Mouse (Mus musculus) liver, embryonic 15.5 days (tissue): ENCODE data around the gene Neurl1a. TPM values are rescaled to one million over a fixed set of nuclear protein-coding genes. Genes with fewer than 3 reads are reported as not detected.

Source experiments
- ATAC-seq: fragments of 200-750 bp; cut with Nextera tagmentation; 2 replicates; pipeline ENCODE4 v1.8.0; 2017; ENCODE audit warnings: moderate number of reproducible peaks, mild to moderate bottlenecking, moderate library complexity; ENCODE audit not compliant: insufficient read depth
- H3K27ac ChIP-seq: fragments of 300-500 bp; sonication (generic); replicated peaks from 2 replicates; pipeline ENCODE4 v1.5.1; 2015; ENCODE audit warnings: mild to moderate bottlenecking, inconsistent platforms
- H3K27me3 ChIP-seq: fragments of 300-500 bp; sonication (generic); 2 replicates; pipeline ENCODE4 v1.6.1; 2015; ENCODE audit warnings: mild to moderate bottlenecking, inconsistent platforms
- H3K36me3 ChIP-seq: fragments of 300-500 bp; sonication (generic); replicated peaks from 2 replicates; pipeline ENCODE4 v1.6.1; 2015; ENCODE audit warnings: moderate library complexity, mild to moderate bottlenecking, inconsistent platforms
- H3K4me1 ChIP-seq: fragments of 300-500 bp; sonication (generic); replicated peaks from 2 replicates; pipeline ENCODE4 v1.6.1; 2015; ENCODE audit warnings: inconsistent platforms
- H3K4me2 ChIP-seq: fragments of 300-500 bp; sonication (generic); 2 replicates; pipeline ENCODE4 v1.6.1; 2015; ENCODE audit warnings: moderate library complexity, mild to moderate bottlenecking, inconsistent platforms
- H3K4me3 ChIP-seq: fragments of 300-500 bp; sonication (generic); replicated peaks from 2 replicates; pipeline ENCODE4 v1.5.1; 2015; ENCODE audit warnings: mild to moderate bottlenecking, inconsistent platforms
- H3K9ac ChIP-seq: fragments of 300-500 bp; sonication (generic); 2 replicates; pipeline ENCODE4 v1.6.1; 2015; ENCODE audit warnings: moderate library complexity, mild to moderate bottlenecking, inconsistent platforms
- H3K9me3 ChIP-seq: fragments of 300-500 bp; sonication (generic); replicated peaks from 2 replicates; pipeline ENCODE4 v1.6.1; 2016; ENCODE audit warnings: inconsistent platforms
- WGBS: fragments of 180-500 bp; shearing (Covaris S2); methylation state at CpG from one replicate; pipeline ENCODE4 v1.1.7; 2015; ENCODE audit warnings: mixed read lengths; ENCODE audit not compliant: insufficient replicate concordance; 5-methylcytosine and 5-hydroxymethylcytosine counted together
- polyA plus RNA-seq: library from polyadenylated mRNA; unstranded; fragments of >200 nt; fragmentation: Nextera tagmentation; extraction: Ambion mirVana; gene quantifications from 2 replicates; pipeline ENCODE4 v1.2.1, GENCODE M21; 2015

Neurl1a gene
- polyA plus RNA-seq, 1 experiment from 2014 or later, result 1.1 TPM

DNA sequence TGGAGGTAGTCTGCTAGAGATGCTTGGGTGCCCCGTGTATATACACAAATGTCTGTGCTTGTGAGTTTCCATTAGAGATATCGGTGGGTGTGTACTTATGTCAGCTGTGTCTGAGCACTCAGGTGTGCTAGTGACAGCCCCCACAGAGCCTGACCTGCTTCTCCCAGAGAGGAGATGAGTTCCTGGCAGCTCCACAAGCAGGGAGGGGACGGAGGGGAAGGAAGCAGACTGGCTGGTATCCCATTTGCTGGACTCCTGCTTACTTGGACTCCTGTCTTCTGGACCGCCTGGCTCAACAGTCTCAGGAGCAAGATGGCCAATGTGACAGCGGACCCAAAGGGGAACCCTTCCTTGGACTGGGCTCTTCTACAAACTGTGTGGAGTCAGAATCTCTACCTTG lies 50.8 kb downstream of the Neurl1a start:
- Histone ChIP-seq H3K27ac (no peak overlapping the region), H3K9me3 (no peaks in the 10 kb centered on the region), H3K4me3 (no peak overlapping the region), H3K4me1 (no peaks in the 10 kb centered on the region), H3K36me3 (no peaks in the 10 kb centered on the region), H3K4me2 (no peak overlapping the region), H3K9ac (no peak overlapping the region), H3K27me3 (no peaks in the 10 kb centered on the region)
- no peak for ATAC-seq
- WGBS, result 50% methylated on average over 5 of the region's 5 CpGs

DNA sequence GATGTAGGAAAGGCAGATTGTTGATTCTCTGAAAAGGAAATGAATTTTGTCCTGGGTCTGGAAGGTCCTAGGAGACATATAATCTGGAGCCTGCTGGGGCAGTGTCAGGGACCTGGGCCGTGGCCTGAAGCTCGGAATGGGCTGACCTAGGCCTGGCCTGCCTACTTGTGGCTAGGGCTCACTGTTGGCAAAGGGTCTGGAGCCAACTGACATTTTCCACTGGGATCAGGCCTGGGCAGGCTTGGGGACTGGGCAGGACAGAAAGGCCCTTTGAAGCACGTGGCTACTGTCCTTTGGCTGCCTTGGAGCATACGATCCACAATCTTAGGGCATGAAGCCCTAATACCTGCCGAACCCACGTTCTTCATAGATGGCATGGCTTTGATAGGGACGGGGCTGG lies 51.5 kb downstream of the Neurl1a start:
- Histone ChIP-seq H3K27me3 (no peaks in the 10 kb centered on the region), H3K9ac (no peak overlapping the region), H3K4me2 (no peak overlapping the region), H3K36me3 (no peaks in the 10 kb centered on the region), H3K4me1 (no peaks in the 10 kb centered on the region), H3K27ac (no peak overlapping the region), H3K4me3 (no peak overlapping the region), H3K9me3 (no peaks in the 10 kb centered on the region)
- no peak for ATAC-seq
- WGBS, result 63% methylated on average over 7 of the region's 7 CpGs

DNA sequence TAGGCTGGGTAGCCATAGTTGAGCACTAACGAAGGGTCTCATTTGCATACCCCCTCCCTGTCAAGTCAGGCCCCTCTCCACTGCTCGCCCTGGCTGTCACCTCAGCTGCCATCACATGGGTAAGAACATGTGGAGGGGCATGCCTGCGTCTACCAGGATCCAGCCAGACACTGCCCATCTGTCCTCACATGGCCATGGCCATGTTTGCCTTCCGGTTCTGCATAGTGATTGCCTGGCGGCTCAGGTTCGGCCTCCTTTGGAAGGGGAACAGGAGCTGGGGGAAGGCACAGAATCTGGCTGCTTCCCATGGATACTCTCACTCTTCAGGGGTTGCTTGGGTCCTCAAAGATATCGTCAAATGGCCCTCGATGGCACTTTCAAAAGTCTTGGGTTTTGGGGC lies 52.1 kb downstream of the Neurl1a start:
- Histone ChIP-seq H3K4me2 (no peak overlapping the region), H3K36me3 (no peaks in the 10 kb centered on the region), H3K27ac (no peak overlapping the region), H3K4me1 (no peaks in the 10 kb centered on the region), H3K27me3 (no peaks in the 10 kb centered on the region), H3K4me3 (no peak overlapping the region), H3K9me3 (no peaks in the 10 kb centered on the region), H3K9ac (no peak overlapping the region)
- ATAC-seq, result no peak
- WGBS, result 66% methylated on average over 8 of the region's 8 CpGs

DNA sequence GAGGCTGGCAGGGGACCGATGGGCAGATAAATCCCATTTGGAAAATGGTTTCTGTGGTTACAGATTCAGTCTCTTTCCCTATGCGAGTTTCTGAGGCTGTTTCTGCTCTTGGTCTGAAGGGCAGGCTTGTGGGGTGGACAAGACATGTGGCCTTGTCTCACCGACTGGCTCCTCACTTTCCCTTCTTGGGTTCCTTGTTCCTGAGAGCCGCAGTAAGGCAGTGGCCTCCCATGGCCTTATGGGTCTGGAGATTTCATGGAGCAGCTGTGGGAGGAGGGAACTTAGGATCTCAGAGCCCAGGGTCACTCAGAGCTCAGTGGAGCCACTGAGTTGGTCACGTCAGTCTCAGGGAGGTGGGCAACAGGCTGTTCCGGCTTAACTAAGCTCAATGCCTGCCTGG lies 52.8 kb downstream of the Neurl1a start:
- Histone ChIP-seq H3K27me3 (no peaks in the 10 kb centered on the region), H3K4me3 (no peak overlapping the region), H3K9ac (no peak overlapping the region), H3K4me2 (no peak overlapping the region), H3K4me1 (no peaks in the 10 kb centered on the region), H3K9me3 (no peaks in the 10 kb centered on the region), H3K36me3 (no peaks in the 10 kb centered on the region), H3K27ac (no peak overlapping the region)
- WGBS, result 69% methylated on average over 6 of the region's 6 CpGs
- no peak for ATAC-seq

DNA sequence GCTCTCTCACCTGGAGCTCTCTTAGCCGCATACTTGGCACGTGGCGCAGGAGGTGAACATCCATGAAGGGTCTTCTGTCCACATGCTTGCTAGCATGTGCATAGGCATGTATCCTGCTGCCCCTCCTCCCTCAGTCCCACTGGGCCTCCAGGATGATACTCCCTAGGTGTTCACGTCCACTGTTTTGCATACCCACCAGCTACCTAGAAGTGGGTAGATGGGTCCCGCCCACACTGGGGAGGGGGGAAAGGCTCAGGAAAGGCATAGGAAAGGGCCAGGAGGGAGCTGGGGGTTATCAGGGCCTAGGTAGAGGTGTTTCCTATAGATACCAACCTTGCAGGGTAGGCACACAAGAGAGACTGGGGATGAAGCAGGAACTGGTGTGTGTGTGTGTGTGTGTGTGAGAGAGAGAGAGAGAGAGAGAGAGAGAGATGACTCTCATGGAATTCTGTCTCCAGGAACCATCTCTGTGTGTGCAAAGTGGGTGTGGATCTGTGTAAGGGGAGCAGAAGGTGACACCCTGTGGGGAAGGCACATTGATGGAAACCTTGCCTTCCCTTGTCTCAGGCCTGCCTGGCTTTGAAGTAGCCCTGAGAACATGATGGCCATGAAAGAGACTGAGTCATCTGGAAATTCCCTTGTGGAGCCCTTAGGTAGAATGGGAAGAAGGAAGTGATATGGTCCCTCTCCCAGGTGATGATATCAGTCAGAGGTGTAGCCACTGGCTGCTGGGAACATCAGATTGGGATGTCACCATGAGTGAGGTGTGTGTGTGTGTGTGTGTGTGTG lies 53.7 kb downstream of the Neurl1a start:
- no peak overlapping the region for H3K27ac ChIP-seq
- no peak overlapping the region for H3K4me2 ChIP-seq
- no peaks in the 10 kb centered on the region for H3K9me3 ChIP-seq
- no peak overlapping the region for H3K4me3 ChIP-seq
- H3K4me1 ChIP-seq, result no peaks in the 10 kb centered on the region
- 77% methylated on average over 5 of the region's 5 CpGs for WGBS
- H3K27me3 ChIP-seq, result no peaks in the 10 kb centered on the region
- no peaks in the 10 kb centered on the region for H3K36me3 ChIP-seq
- H3K9ac ChIP-seq, result no peak overlapping the region
- ATAC-seq, result no peak

DNA sequence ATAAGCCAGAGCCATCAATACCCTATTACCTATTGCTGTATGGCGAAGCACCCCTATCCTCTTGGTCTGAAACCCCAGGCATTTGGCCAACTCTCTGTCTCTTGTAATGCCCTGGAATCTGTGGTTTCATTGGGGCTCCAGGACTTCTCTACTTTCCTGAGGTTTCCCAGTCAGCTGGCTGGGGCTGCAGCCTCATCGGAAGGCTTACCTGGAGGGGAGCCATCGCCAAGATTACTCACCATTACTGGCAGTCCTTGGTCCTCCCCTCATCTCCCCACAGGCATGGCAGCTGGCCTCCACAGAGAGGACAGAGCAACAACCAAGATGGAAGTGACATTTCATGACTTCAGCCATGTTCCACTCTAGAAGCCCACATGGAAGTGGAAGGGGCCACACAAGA lies 54.5 kb downstream of the Neurl1a start:
- Histone ChIP-seq H3K4me2 (no peak overlapping the region), H3K4me3 (no peak overlapping the region), H3K27me3 (no peaks in the 10 kb centered on the region), H3K9me3 (no peaks in the 10 kb centered on the region), H3K9ac (no peak overlapping the region), H3K36me3 (no peaks in the 10 kb centered on the region), H3K4me1 (no peaks in the 10 kb centered on the region), H3K27ac (no peak overlapping the region)
- WGBS, result 78% methylated on average over 3 of the region's 3 CpGs
- no peak for ATAC-seq

DNA sequence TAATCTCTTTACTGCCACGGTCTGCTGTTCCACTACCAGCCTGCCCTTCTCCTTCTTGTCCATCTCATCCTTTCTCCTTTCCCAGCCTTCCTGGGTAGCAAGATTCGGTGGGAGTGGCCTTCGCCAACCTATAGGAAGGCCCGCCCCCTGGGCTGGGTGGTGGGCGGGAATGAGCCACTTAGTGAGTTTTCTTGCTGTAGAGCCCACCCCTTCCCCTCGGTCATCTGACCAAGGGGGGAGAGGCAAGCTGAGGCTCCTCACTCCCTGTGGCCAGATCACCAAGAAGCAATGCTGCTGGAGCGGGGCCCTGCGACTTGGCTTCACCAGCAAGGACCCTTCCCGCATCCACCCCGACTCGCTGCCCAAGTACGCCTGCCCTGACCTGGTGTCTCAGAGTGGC lies 61.5 kb downstream of the Neurl1a start:
- H3K4me2 ChIP-seq, result peak overlapping the region; percentile 24; the same call in 1 of the 2 replicates
- H3K4me1 ChIP-seq, result no peaks in the 10 kb centered on the region

DNA sequence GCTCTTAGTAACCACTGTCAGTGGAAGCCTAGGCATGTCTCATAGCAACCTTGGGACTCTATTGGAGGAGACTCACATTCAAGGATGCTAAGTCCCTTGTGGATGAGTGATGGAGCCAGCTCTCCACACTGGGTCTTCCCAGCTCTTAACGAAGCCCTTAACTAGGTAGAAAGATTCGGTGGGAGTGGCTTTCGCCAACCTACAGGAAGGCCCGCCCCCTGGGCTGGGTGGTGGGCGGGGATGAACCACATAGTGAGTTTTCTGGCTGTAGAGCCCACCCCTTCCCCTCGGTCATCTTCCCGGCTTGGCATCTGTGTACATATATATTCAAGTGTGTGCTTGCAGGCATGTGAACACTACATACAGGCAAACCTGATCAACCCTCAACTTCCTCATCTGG lies 62.3 kb downstream of the Neurl1a start:
- no peak overlapping the region for H3K4me3 ChIP-seq

More for the DNA sequence above, 61.5 kb downstream of the Neurl1a start:
- Histone ChIP-seq H3K27me3 (peaks cover 8% of the 10 kb centered on the region; the same call in 1 of the 2 replicates), H3K9ac (no peak overlapping the region), H3K9me3 (no peaks in the 10 kb centered on the region), H3K4me3 (peak overlapping the region; percentile 2; the same call in 1 of the 2 replicates), H3K36me3 (no peaks in the 10 kb centered on the region), H3K27ac (no peak overlapping the region)
- 30% methylated on average over 12 of the region's 12 CpGs for WGBS
- ATAC-seq, result no peak

DNA sequence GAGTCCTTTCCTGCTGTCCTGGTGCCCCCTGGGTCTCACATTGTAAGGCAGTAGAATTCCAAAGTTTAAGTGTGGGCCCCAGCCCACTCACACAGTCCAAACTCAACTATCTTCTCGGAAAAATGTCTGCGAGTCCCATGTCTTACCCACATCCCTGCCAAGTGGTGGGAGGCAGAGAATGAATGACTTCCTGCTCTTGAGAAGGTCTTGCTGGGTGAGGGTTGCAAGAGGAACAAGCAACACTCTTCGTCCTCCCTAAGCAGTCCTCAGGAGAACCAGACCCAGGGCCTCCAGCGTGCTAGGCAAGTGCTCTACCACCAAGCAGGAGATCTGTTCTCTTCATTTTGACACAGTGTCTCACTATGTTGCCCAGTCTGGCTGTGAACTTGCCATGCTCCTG lies 63.6 kb downstream of the Neurl1a start:
- no peak for ATAC-seq
- no peak overlapping the region for H3K9ac ChIP-seq
- H3K36me3 ChIP-seq, result no peaks in the 10 kb centered on the region
- no peak overlapping the region for H3K4me3 ChIP-seq
- peaks cover 8% of the 10 kb centered on the region; the same call in 1 of the 2 replicates for H3K27me3 ChIP-seq
- H3K4me1 ChIP-seq, result no peaks in the 10 kb centered on the region
- no peaks in the 10 kb centered on the region for H3K9me3 ChIP-seq
- no peak overlapping the region for H3K27ac ChIP-seq
- H3K4me2 ChIP-seq, result no peak overlapping the region
- WGBS, result 39% methylated on average over 4 of the region's 4 CpGs

More for the DNA sequence above, 62.3 kb downstream of the Neurl1a start:
- no peak for ATAC-seq
- Histone ChIP-seq H3K9ac (no peak overlapping the region), H3K36me3 (no peaks in the 10 kb centered on the region), H3K27me3 (peaks cover 8% of the 10 kb centered on the region; the same call in 1 of the 2 replicates), H3K9me3 (no peaks in the 10 kb centered on the region), H3K27ac (no peak overlapping the region), H3K4me2 (no peak overlapping the region), H3K4me1 (no peaks in the 10 kb centered on the region)
- WGBS, result 30% methylated on average over 7 of the region's 7 CpGs

DNA sequence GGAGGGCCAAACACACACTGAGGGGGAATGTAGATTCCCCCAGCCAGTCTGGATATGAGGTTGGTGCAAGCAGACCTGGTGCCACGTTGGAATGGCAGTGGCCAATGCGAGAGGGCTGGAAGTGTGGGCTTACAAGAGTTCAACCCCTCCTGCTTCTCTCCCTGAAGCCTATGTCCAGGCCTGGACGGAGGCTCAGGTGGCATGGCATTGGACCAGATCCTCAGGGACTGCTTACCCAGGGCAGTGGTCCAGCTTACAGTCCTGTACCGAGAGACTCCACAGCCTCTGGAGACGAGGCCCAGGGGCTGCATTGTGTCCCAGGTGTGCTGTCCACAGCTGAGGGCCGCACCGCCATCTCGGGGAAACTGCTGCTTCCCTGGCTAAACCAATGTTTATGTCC lies 66.9 kb downstream of the Neurl1a start:
- Histone ChIP-seq H3K36me3 (no peaks in the 10 kb centered on the region), H3K4me3 (no peak overlapping the region), H3K27me3 (0 out of 2 replicates have a peak, but pooled peaks cover 2% of the 10 kb centered on the region), H3K4me1 (no peaks in the 10 kb centered on the region), H3K9me3 (no peaks in the 10 kb centered on the region), H3K27ac (no peak overlapping the region), H3K9ac (no peak overlapping the region), H3K4me2 (no peak overlapping the region)
- ATAC-seq, result no peak
- WGBS, result 68% methylated on average over 8 of the region's 8 CpGs

DNA sequence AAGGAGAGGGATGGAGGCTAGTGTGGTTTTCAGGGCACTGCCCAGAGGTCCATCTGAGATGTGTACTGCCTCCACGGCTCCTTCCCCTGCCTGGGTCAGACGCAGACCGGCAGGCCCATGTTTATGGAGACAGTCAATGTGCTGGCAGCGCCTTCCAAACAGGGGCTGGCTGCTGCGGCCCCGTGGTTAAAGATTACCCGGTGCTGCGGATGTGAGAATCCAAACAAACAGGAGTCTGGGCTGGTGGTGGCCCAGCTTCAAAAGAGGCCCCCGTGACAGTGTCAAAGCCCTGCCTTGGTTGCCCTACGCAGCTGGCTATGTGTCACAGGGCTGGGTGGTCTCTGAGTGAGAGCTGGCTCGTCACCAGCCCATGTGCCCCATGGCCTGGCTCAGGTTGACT lies 69.2 kb downstream of the Neurl1a start:
- H3K4me2 ChIP-seq, result peak overlapping the region; percentile 20; the same call in 1 of the 2 replicates
- peak overlapping the region; percentile 55; the same call in 1 of the 2 replicates for H3K27ac ChIP-seq
- no peaks in the 10 kb centered on the region for H3K4me1 ChIP-seq
- ATAC-seq, result peak; percentile 50; the same call in 1 of the 2 replicates
- 38% methylated on average over 11 of the region's 11 CpGs for WGBS
- H3K4me3 ChIP-seq, result no peak overlapping the region
- no peaks in the 10 kb centered on the region for H3K36me3 ChIP-seq
- H3K9me3 ChIP-seq, result no peaks in the 10 kb centered on the region
- peaks cover 21% of the 10 kb centered on the region for H3K27me3 ChIP-seq
- H3K9ac ChIP-seq, result no peak overlapping the region
